Mouse (Mus musculus) embryonic facial prominence, embryonic 11.5 days (tissue): ENCODE results near the gene C130032M10Rik. TPM values are rescaled to one million over a fixed set of nuclear protein-coding genes. Genes with fewer than 3 reads are reported as not detected.

Experiments used
- ATAC-seq: fragments of 200-750 bp; cut with Nextera tagmentation; replicated peaks from 2 replicates; pipeline ENCODE4 v1.8.0; 2017; ENCODE audit warnings: low read depth; ENCODE audit not compliant: insufficient number of reproducible peaks, low FRiP score, low TSS enrichment
- DNase-seq: peaks from one replicate; pipeline ENCODE4 v3.0.0-alpha.2; 2015; ENCODE audit warnings: low spot score
- H3K27ac ChIP-seq: fragments of 300-500 bp; sonication (generic); replicated peaks from 2 replicates; pipeline ENCODE4 v1.5.1; 2014; ENCODE audit warnings: mild to moderate bottlenecking, low read depth, low read length, control low read depth
- H3K27me3 ChIP-seq: fragments of 300-500 bp; sonication (generic); 2 replicates; pipeline ENCODE4 v1.6.1; 2014; ENCODE audit warnings: mild to moderate bottlenecking, low read length, moderate library complexity, mixed read lengths; ENCODE audit not compliant: control insufficient read depth, insufficient read depth
- H3K36me3 ChIP-seq: fragments of 300-500 bp; sonication (generic); replicated peaks from 2 replicates; pipeline ENCODE4 v1.6.1; 2014; ENCODE audit warnings: low read depth, mild to moderate bottlenecking, low read length, moderate library complexity, mixed read lengths; ENCODE audit not compliant: control insufficient read depth, insufficient read depth
- H3K4me1 ChIP-seq: fragments of 300-500 bp; sonication (generic); 2 replicates; pipeline ENCODE4 v1.6.1; 2014; ENCODE audit warnings: low read length, mixed read lengths; ENCODE audit not compliant: control insufficient read depth, insufficient read depth
- H3K4me2 ChIP-seq: fragments of 300-500 bp; sonication (generic); 2 replicates; pipeline ENCODE4 v1.6.1; 2014; ENCODE audit warnings: low read depth, mild to moderate bottlenecking, control low read depth, low read length, moderate library complexity
- H3K4me3 ChIP-seq: fragments of 300-500 bp; sonication (generic); 2 replicates; pipeline ENCODE4 v1.5.1; 2014; ENCODE audit warnings: low read depth, low read length, control low read depth
- H3K9ac ChIP-seq: fragments of 300-500 bp; sonication (generic); replicated peaks from 2 replicates; pipeline ENCODE4 v1.6.1; 2014; ENCODE audit warnings: mild to moderate bottlenecking, control low read depth, low read length
- H3K9me3 ChIP-seq: fragments of 300-500 bp; sonication (generic); replicated peaks from 2 replicates; pipeline ENCODE4 v1.6.1; 2016; ENCODE audit warnings: mild to moderate bottlenecking, low read length, inconsistent platforms, mixed read lengths; ENCODE audit not compliant: control insufficient read depth
- WGBS: fragments of 180-500 bp; shearing (Covaris S2); extraction: QIAGEN DNeasy Blood & Tissue Kit; methylation state at CpG from one replicate; pipeline ENCODE4 v1.1.7; 2014; 5-methylcytosine and 5-hydroxymethylcytosine counted together
- polyA plus RNA-seq: library from polyadenylated mRNA; unstranded; fragments of >200 nt; fragmentation: Nextera tagmentation; extraction: Ambion mirVana; gene quantifications from 2 replicates; pipeline ENCODE4 v1.2.1, GENCODE M21; 2014

Gene C130032M10Rik
- polyA plus RNA-seq, 1 experiment from 2014 or later = not detected

GRCm38 (mm10) chr9:114528680-114529048 is 13.2 kb downstream of the C130032M10Rik start:
- H3K27me3 ChIP-seq = no peaks in the 10 kb centered on the region
- 45% methylated on average over 9 of the region's 9 CpGs for WGBS
- no peak overlapping the region for H3K4me2 ChIP-seq
- no peak overlapping the region for H3K9ac ChIP-seq
- no peak overlapping the region for H3K4me3 ChIP-seq
- no peak for ATAC-seq
- no peak overlapping the region for H3K27ac ChIP-seq
- H3K36me3 ChIP-seq = no peaks in the 10 kb centered on the region
- H3K4me1 ChIP-seq = peaks cover 3% of the 10 kb centered on the region; the same call in 1 of the 2 replicates
- no peak for DNase-seq
- H3K9me3 ChIP-seq = no peaks in the 10 kb centered on the region

GRCm38 (mm10) chr9:114531276-114531675 is 15.8 kb downstream of the C130032M10Rik start:
- peak; percentile 33 for DNase-seq
- ATAC-seq = no peak
- 15% methylated on average over 11 of the region's 11 CpGs for WGBS
- H3K27me3 ChIP-seq = no peaks in the 10 kb centered on the region
- no peak overlapping the region for H3K4me2 ChIP-seq
- H3K36me3 ChIP-seq = no peaks in the 10 kb centered on the region
- no peak overlapping the region for H3K4me3 ChIP-seq
- H3K9ac ChIP-seq = no peak overlapping the region
- no peak overlapping the region for H3K27ac ChIP-seq
- no peaks in the 10 kb centered on the region for H3K9me3 ChIP-seq
- peaks cover 3% of the 10 kb centered on the region; the same call in 1 of the 2 replicates for H3K4me1 ChIP-seq

GRCm38 (mm10) chr9:114533848-114534247 is 18.4 kb downstream of the C130032M10Rik start:
- DNase-seq (no peak), ATAC-seq (0 out of 2 replicates have a peak, but pooled peaks have one; percentile 16)
- no peak overlapping the region for H3K4me2 ChIP-seq
- H3K36me3 ChIP-seq = no peaks in the 10 kb centered on the region
- peaks cover 3% of the 10 kb centered on the region; the same call in 1 of the 2 replicates for H3K4me1 ChIP-seq
- no peaks in the 10 kb centered on the region for H3K27me3 ChIP-seq
- no peak overlapping the region for H3K9ac ChIP-seq
- WGBS = 76% methylated on average over 4 of the region's 4 CpGs
- no peaks in the 10 kb centered on the region for H3K9me3 ChIP-seq
- no peak overlapping the region for H3K4me3 ChIP-seq
- H3K27ac ChIP-seq = no peak overlapping the region

- peaks cover 3% of the 10 kb centered on the region; the same call in 1 of the 2 replicates for H3K4me1 ChIP-seq
Measured at GRCm38 (mm10) chr9:114534747-114535517, 19.4 kb downstream of the C130032M10Rik start.

GRCm38 (mm10) chr9:114536628-114537027 is 21.1 kb downstream of the C130032M10Rik start:
- DNase-seq (peak; percentile 64), ATAC-seq (peak; percentile 79)
- Histone ChIP-seq H3K4me2 (no peak overlapping the region), H3K9ac (no peak overlapping the region), H3K27ac (no peak overlapping the region), H3K4me3 (no peak overlapping the region), H3K4me1 (peaks cover 3% of the 10 kb centered on the region; the same call in 1 of the 2 replicates), H3K36me3 (no peaks in the 10 kb centered on the region), H3K9me3 (no peaks in the 10 kb centered on the region), H3K27me3 (no peaks in the 10 kb centered on the region)
- WGBS = 14% methylated on average over 2 of the region's 2 CpGs

More at GRCm38 (mm10) chr9:114534747-114535517, 19.4 kb downstream of the C130032M10Rik start:
- no peak overlapping the region for H3K9ac ChIP-seq
- no peaks in the 10 kb centered on the region for H3K27me3 ChIP-seq
- H3K9me3 ChIP-seq = no peaks in the 10 kb centered on the region
- no peaks in the 10 kb centered on the region for H3K36me3 ChIP-seq
- no peak overlapping the region for H3K27ac ChIP-seq
- H3K4me2 ChIP-seq = no peak overlapping the region
- WGBS = 76% methylated on average over 9 of the region's 9 CpGs
- no peak for ATAC-seq
- no peak for DNase-seq
- H3K4me3 ChIP-seq = no peak overlapping the region

- no peaks in the 10 kb centered on the region for H3K9me3 ChIP-seq
- H3K9ac ChIP-seq = no peak overlapping the region
- DNase-seq (no peak), ATAC-seq (no peak)
- 61% methylated on average over 7 of the region's 7 CpGs for WGBS
- no peaks in the 10 kb centered on the region for H3K27me3 ChIP-seq
- no peak overlapping the region for H3K4me2 ChIP-seq
- H3K4me3 ChIP-seq = no peak overlapping the region
- H3K4me1 ChIP-seq = peaks cover 3% of the 10 kb centered on the region; the same call in 1 of the 2 replicates
- H3K27ac ChIP-seq = no peak overlapping the region
- H3K36me3 ChIP-seq = no peaks in the 10 kb centered on the region
Measured at GRCm38 (mm10) chr9:114538996-114539563, 23.6 kb downstream of the C130032M10Rik start.

- peaks cover 3% of the 10 kb centered on the region; the same call in 1 of the 2 replicates for H3K4me1 ChIP-seq
- H3K9me3 ChIP-seq = no peaks in the 10 kb centered on the region
- DNase-seq = no peak
- no peak overlapping the region for H3K4me3 ChIP-seq
- no peaks in the 10 kb centered on the region for H3K27me3 ChIP-seq
- no peak overlapping the region for H3K27ac ChIP-seq
- no peak overlapping the region for H3K4me2 ChIP-seq
- no peaks in the 10 kb centered on the region for H3K36me3 ChIP-seq
- H3K9ac ChIP-seq = no peak overlapping the region
- WGBS = 19% methylated on average over 1 of the region's 1 CpGs
- no peak for ATAC-seq
Measured at GRCm38 (mm10) chr9:114541279-114541741, 25.8 kb downstream of the C130032M10Rik start.
